Mouse (Mus musculus) yolk sac, embryonic 10.5 days (tissue): ENCODE data around the gene Ehd4.

Experiments
- DNase-seq: peaks from one replicate; pipeline ENCODE4 v3.0.0-alpha.2; 2017; ENCODE audit warnings: low spot score

Gene Ehd4

DNA sequence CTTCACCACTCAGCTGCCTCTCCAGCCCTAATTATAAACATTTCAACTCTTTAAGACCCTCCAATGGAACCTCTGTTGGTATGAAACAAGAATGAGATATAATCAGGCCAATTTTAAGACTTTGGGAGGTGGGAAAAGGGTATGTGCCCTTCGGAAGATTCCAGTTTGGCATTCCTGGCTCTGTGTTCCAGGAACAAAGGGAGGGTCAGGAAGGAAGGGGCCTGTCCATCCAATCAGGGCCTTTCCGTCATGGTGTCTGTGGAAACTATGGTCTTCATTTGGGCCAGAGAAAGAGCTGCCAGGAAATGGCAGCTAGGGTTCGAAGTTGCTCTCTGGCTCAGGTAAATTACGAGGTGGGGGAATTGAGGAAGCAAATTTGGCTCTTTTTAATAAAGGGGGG lies 46.3 kb downstream of the Ehd4 start:
- DNase-seq = no peak

DNA sequence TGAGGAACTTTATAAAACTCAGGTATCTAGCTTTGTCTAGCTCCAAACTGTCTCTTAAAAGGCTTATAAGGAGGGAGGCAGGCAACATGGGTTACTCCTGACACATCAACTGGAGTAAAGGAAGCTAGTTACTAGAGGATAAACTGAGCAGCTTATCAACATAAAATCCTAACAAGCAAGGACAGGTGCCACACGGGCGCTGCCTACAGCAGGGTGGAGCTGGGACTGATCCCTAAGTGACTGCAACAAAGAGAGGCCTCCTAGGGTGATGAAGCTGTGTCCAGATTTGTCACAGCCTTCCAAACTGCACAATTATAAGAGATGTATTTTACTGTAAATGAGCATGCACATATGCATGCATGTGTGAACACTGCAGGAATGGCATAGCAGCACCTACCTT lies 47.0 kb downstream of the Ehd4 start:
- DNase-seq = no peak

DNA sequence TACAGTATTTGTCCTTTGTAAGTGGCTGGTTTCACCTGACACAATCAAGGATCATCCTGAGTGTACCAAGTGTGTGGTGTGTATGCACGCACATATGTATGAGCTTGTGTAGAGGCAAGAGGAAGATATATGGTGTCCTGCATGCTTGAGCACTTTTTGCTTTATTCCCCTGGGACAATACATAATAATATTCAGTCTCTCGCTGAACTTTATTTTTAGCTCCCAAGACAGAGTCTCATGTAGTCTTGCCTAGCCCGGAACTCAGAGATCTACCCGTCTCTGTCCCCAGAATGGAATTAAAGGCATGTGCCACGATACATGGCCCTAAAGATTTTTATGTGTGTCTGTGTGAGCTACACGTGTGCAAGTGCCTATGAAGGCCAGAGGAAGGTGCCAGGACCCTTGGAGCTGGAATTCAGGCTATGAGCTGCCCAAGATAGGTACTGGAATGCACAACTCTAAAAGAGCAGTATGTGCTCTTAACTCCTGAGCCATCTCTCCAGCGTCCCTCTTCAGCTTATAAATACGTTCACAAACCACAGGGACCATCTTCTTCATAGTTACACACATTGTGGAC lies 47.9 kb downstream of the Ehd4 start:
- DNase-seq = no peak

DNA sequence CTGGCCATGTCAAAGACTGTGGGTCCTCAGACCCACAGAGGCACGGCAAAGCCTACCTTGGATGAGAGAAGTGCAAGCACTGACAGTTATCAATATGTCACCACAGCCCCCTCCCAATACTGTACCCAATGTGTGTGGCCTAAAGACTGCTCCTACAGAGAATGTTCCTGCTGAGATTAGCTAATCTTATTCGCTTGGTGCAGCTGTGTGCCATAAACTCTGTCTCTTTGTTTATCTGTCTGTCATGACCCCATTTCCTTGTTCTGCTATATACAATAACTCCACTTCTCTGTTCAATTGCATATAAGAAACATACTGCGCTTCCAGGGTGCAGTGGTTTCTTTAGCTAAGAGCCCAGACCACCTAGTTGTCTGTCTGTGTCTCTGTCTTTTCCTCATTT lies 48.5 kb downstream of the Ehd4 start:
- DNase-seq = no peak

DNA sequence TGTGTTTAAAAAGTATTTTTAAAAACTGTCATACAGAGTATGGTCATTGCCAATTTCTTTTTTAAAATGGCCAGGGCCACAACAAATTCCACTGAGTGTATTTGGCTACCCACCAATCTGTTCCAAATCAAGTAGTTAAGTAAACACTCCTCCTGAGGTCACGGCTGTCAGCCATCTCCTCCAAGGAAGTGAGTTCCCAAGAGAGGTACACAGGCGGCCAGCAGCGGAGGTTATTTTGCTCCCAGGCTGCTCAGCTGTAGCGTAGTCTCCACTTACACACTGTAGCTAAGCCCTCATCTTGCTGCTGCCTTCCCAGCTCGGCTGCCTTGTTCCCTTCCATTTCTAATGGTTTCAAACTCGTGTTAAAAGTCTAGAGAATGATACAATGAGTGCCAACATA lies 51.5 kb downstream of the Ehd4 start:
- DNase-seq = no peak

DNA sequence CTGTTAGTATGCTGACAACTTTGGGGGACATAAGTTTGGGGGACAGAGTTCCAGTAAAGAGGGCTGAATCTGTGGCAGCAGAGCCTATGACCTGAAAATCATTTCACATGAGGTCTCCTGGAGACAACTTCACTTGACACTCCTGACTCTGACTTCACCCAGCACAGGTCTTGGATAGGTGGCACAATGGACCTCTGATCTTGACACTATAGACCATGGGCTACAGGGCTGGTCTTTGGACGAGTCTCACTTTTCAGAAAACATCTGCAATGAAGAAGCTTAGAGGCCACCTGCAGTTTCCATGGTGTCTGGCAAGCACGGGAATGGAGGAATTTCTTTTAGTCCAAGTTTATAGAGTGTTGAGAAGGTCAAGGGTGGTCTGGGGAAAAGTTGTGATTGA lies 52.0 kb downstream of the Ehd4 start:
- DNase-seq = no peak

DNA sequence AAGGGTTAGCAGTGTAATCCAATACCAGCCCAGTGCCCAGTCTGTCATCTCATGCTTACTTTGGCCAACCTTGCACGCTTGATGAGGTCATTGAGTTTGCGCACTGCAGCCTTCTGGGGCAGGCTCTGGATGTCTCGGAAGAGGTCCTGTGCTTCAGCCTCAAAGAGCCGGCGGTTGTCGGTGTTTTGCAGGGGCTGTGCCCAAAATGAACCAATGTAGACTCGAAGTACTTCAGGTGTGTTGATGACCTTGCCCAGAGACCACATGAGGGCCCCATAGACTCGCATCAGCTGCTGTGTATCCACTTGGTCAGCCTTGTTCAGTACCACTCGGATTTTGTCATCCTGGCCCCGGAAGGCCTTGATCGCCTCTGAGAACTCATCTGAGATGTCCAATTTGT lies 52.4 kb downstream of the Ehd4 start:
- no peak for DNase-seq

DNA sequence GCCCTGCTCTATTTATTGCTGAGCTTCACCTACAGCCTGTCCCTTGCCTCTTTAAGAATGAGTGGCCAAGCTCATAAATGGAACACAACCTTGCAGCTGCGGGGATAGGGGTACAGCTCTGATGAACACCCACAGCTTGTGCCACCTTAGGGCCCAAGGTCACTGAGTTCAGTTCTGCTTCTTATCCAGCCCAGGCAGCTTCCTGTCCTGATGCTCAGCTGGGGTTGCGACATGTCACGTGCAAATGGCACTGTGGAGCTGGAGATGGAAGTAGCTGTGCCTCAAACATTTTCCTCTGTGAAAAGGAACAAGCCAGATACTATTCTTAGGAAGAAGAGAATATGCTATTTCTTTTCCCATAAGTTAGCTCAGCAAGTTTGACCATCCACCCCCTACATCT lies 54.5 kb downstream of the Ehd4 start:
- DNase-seq = peak; percentile 17

- DNase-seq = no peak
Observed at GRCm38 (mm10) chr2:120099263-120099662, 55.1 kb downstream of the Ehd4 start.

DNA sequence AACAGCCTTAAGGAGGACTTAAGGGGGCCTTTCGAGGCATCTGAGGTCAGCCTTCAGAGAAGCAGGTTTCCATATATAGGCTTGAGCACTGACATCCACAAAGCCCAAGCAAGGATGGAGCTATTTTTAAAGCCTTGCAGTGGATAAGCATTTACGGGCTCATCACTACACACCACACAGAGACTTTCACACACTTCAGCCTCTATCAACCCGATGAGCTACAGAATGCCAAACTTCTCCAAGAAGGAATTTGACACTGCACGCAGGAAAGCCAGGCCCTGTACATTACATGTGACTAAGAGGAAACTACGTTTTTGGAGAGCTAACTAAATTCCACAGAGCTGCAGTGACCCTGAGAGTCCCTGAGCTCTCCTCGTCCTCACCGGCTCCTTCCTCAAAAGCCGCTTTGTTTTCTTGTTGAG lies 55.6 kb downstream of the Ehd4 start:
- DNase-seq = no peak

DNA sequence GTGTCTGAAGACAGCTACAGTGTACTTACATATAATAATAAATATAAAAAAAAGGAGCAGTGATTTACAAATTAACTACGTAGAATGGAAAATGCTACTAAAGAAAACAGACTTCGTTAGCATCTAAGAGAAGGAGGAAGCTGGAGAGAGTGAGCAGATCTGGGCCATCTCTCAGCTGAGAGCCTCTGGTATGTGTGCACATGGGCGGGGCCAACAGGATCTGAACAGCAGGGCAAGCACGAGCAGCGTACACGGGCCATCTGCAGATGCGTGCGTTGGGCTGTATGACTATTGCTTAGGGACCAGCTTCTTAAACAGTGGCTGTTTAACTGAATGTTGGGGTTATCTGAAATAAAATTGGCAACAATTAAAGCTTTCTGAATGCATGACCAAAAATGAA lies 56.5 kb downstream of the Ehd4 start:
- DNase-seq = no peak

GRCm38 (mm10) chr2:120096711-120097110 lies 57.7 kb downstream of the Ehd4 start:
- DNase-seq = no peak

GRCm38 (mm10) chr2:120096191-120096590 lies 58.2 kb downstream of the Ehd4 start:
- no peak for DNase-seq

GRCm38 (mm10) chr2:120095171-120095570 lies 59.2 kb downstream of the Ehd4 start:
- DNase-seq = no peak

DNA sequence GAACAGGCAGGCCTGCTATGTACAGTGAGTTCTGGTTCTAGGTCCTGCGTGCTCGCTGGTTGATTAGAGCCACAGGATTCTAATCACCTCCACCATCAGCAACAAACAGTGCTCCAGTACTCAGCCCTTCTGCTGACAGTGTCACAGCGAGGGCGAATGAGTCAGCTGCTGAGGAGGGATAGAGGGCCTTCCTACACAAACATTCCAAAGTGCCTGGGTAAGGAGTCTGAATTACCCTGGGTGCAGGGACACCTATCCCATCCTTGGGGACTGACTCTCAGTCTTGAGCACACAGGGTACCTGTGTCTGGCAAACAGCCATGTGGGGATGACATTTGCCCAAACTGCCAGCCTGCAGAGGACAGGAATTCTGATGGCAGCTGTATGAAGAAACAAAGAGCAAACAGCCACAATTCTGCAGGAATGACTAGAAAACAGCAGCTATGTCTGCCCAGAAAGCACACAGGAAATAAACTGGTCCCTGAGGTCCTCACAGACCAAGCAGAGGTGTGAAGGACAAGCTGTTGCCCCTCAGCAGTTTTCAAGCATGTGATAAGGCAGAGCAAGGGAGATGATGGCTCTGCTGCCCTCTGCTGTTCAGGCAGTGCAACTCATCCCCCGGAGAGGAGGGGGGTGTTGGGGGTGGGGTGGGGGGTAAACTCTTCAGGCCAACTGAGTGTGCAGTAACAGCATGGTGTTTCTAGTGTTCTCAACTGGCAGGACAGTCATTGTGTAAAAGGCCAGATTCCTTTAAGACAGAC lies 60.6 kb downstream of the Ehd4 start:
- peak; percentile 35 for DNase-seq

DNA sequence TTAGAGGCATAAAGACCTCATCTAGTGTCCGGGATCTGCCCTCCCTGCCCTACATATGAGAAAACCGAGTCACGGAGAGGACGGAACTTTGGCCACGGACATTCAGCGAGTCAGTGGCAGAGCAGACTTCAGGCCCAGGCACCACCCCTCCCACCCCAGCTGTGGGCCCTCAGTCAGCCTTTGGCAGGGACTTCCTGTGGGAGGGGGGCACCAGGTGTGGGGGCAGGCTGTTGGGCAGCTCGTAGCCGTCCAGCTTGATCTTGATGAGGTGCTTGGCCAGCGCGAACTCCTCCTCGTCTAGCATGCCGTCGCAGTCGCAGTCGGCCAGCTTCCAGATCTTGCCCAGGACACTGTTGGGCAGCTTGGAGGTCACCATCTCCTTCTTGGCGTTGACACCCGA lies 63.4 kb downstream of the Ehd4 start:
- DNase-seq = no peak

- no peak for DNase-seq
Observed at GRCm38 (mm10) chr2:120087897-120088296, 66.5 kb downstream of the Ehd4 start.

GRCm38 (mm10) chr2:120087391-120087790 lies 67.0 kb downstream of the Ehd4 start:
- no peak for DNase-seq

- no peak for DNase-seq
Observed at GRCm38 (mm10) chr2:120086038-120086437, 68.4 kb downstream of the Ehd4 start.

DNA sequence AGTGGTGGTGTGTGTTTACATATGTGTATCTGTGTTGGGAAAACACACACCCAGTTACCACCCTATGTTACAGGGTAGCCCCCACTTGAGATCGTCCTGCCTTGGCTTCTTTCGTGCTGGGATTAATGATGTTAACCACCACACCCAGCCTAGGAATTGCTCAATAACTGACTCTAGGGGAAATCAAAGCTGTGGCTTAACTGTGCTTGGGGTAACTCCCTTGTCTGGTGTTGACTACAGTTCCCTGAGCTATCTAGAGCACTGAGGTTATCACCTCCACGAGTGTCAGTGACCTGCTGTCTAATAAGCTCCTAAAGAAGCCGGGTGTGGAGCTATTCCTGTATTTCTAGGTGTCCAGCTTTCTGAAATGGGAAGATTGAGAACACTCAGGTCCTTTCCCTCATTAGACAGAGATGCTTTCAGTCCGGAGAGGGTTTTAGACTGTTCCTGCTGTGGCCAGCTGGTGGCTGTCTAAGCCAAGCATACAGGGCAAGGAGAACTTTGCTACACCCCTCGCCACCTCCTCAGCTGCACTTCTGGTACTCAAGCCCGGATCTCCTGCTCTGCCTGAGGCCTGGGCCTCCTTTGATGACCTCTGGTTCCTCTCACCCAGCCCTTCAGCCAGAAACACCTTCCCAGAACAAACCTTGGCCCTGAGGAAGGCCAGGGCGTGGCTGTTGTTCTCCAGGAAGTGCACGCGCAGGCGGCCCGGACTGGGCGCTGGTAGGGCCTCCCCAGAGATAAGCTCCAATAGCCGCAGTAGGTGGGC lies 69.6 kb downstream of the Ehd4 start:
- no peak for DNase-seq

DNA sequence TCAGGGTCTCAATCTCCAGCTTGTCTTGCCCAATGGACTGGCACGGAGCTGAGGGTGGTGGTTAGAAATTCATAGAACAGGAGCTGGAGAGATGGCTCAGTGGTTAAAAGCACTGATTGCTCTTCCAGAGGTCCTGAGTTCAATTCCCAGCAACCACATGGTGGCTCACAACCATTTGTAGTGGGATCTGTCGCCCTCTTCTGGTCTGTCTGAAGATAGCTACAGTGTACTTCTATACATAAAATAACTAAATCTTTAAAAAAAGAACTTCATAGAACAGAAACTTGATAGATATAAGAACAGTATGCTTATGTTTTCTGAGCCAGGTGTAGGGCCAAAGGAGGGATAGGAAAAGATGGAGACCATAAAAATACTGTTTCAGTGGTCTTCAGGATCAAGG lies 72.0 kb downstream of the Ehd4 start:
- DNase-seq = no peak

DNA sequence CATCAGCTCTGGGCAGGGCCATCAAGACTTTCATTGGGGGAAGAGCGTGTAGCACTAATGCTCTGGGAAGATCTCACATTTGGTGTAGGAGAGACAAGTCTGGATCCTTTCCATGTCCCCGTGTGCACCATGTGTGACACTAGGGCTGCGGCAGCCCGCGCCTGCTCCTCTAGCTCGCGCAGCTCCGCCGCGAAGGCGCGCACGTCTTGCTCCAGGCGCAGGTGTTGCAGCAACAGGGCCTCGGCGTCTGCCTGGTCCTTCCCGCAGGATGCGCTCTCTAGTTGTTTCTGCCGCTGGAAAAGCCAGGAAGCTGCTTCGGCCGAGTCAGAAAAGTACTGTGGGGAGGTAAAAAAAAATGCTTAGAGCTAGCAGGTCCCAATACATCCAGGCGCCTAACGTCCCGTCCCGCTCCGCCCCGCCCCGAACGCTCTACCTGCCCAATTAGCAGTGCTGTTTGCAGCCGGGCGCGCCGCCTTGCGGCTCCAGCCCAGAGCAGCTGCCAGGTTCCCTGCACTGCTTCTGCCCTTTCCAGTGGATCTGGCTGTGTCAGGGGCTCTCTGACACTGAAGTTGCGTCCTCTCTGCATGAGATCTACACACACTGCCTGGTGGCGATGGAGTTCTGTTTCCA lies 78.2 kb downstream of the Ehd4 start:
- DNase-seq = peak; percentile 60

DNA sequence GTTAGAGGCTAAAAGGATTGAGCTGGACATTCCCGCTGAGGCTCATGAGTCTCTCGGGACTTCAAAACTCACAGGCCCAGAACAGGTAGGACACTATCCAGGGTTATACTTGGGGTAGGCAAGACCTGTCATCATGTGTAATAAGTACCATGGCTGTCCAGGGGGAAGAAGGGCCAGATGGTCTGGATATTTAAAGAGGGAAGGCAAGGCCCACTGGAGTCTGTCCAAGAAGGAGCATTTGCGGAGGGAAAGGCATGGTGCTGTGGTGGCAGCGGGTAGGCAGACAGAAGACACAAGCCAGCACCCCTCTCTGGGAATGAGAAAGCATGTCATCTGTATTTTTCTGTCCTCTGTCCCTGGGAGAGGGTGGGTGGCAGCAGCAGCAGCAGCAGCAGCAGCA lies 80.3 kb downstream of the Ehd4 start:
- DNase-seq = no peak
